Mouse (Mus musculus) stomach, postnatal 0 days (tissue): ENCODE data around the gene Krt20. TPM values are rescaled to one million over a fixed set of nuclear protein-coding genes. Genes with fewer than 3 reads are reported as not detected.

Source experiments
- ATAC-seq: fragments of 200-750 bp; cut with Nextera tagmentation; 2 replicates; pipeline ENCODE4 v1.8.0; 2017; ENCODE audit not compliant: low FRiP score, low TSS enrichment
- DNase-seq: peaks from one replicate; pipeline ENCODE4 v3.0.0-alpha.2; 2016; ENCODE audit warnings: low spot score
- H3K27ac ChIP-seq: fragments of 300-500 bp; sonication (generic); replicated peaks from 2 replicates; pipeline ENCODE4 v1.5.1; 2014; ENCODE audit warnings: mild to moderate bottlenecking, control low read depth
- H3K27me3 ChIP-seq: fragments of 300-500 bp; sonication (generic); 2 replicates; pipeline ENCODE4 v1.6.1; 2014; ENCODE audit warnings: low read length; ENCODE audit not compliant: control insufficient read depth, insufficient read depth
- H3K36me3 ChIP-seq: fragments of 300-500 bp; sonication (generic); 2 replicates; pipeline ENCODE4 v1.6.1; 2014; ENCODE audit warnings: low read length, mixed read lengths; ENCODE audit not compliant: control insufficient read depth, insufficient read depth
- H3K4me1 ChIP-seq: fragments of 300-500 bp; sonication (generic); replicated peaks from 2 replicates; pipeline ENCODE4 v1.6.1; 2014; ENCODE audit warnings: antibody characterized with exemption; ENCODE audit not compliant: control insufficient read depth, insufficient read depth
- H3K4me2 ChIP-seq: fragments of 300-500 bp; sonication (generic); replicated peaks from 2 replicates; pipeline ENCODE4 v1.6.1; 2014; ENCODE audit warnings: low read depth, mild to moderate bottlenecking, control low read depth, moderate library complexity
- H3K4me3 ChIP-seq: fragments of 300-500 bp; sonication (generic); 2 replicates; pipeline ENCODE4 v1.5.1; 2014; ENCODE audit warnings: low read depth, low read length, control low read depth
- H3K9ac ChIP-seq: fragments of 300-500 bp; sonication (generic); 2 replicates; pipeline ENCODE4 v1.6.1; 2014; ENCODE audit warnings: mild to moderate bottlenecking, low read length, control low read depth, mixed read lengths
- H3K9me3 ChIP-seq: fragments of 300-500 bp; sonication (generic); 2 replicates; pipeline ENCODE4 v1.6.1; 2016; ENCODE audit warnings: low read length; ENCODE audit not compliant: control insufficient read depth
- CTCF ChIP-seq: IDR thresholded peaks from 2 replicates; pipeline ENCODE4 v1.5.1; 2016; ENCODE audit warnings: antibody characterized with exemption, low read depth, mild to moderate bottlenecking, moderate library complexity
- EP300 ChIP-seq: optimal IDR thresholded peaks from 2 replicates; pipeline ENCODE3; 2016; ENCODE audit warnings: antibody characterized with exemption
- WGBS: fragments of 180-500 bp; shearing (Covaris S2); extraction: QIAGEN DNeasy Blood & Tissue Kit; methylation state at CpG from one replicate; pipeline ENCODE4 v1.1.7; 2014; 5-methylcytosine and 5-hydroxymethylcytosine counted together
- polyA plus RNA-seq: library from polyadenylated mRNA; unstranded; fragments of >200 nt; fragmentation: Nextera tagmentation; extraction: Ambion mirVana; gene quantifications from 2 replicates; pipeline ENCODE4 v1.2.1, GENCODE M21; 2015

Krt20 gene
- polyA plus RNA-seq, 1 experiment from 2014 or later = 110 TPM

- Histone ChIP-seq H3K9me3 (no peaks in the 10 kb centered on the region), H3K4me1 (no peaks in the 10 kb centered on the region), H3K27ac (no peak overlapping the region), H3K4me3 (no peak overlapping the region), H3K27me3 (no peaks in the 10 kb centered on the region), H3K9ac (no peak overlapping the region), H3K4me2 (no peak overlapping the region), H3K36me3 (no peaks in the 10 kb centered on the region)
- ATAC-seq (no peak), DNase-seq (no peak)
- TF ChIP-seq CTCF (no peak), EP300 (no peak)
- 53% methylated on average over 3 of the region's 3 CpGs for WGBS
Observed at GRCm38 (mm10) chr11:99396034-99396433, 41.9 kb downstream of the Krt20 start.

DNA sequence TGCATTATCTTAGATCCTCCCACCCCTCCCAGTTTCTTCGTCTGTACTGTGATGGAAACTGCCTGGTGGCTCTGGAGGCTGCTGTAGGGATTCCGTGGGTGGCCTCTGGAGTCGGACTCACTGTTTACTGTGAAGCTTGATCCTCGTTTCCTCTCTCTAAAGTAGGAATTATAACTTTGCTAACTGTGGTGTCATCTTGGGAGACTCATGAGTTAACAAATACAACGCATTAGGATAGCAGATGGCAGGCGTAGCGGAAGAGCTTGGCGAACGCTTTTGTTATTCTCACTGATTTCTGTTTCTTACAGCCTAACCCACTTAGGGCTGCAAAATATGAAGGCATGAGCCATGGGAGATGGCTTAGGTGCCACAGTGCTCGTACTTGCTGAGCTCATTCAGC lies 45.5 kb downstream of the Krt20 start:
- DNase-seq = no peak
- no peaks in the 10 kb centered on the region for H3K9me3 ChIP-seq
- no peaks in the 10 kb centered on the region for H3K4me1 ChIP-seq
- H3K27me3 ChIP-seq = no peaks in the 10 kb centered on the region
- 56% methylated on average over 10 of the region's 10 CpGs for whole genome bisulfite sequencing
- H3K4me2 ChIP-seq = peak overlapping the region; percentile 15; the same call in 1 of the 2 replicates
- no peak overlapping the region; the same call in 1 of the 2 replicates for H3K4me3 ChIP-seq
- H3K36me3 ChIP-seq = no peaks in the 10 kb centered on the region
- no peak for TF ChIP-seq CTCF
- TF ChIP-seq EP300 = no peak
- H3K27ac ChIP-seq = no peak overlapping the region; the same call in 1 of the 2 replicates
- 0 out of 2 replicates have a peak overlapping the region, but pooled peaks have one; percentile 5 for H3K9ac ChIP-seq
- ATAC-seq = no peak

GRCm38 (mm10) chr11:99391375-99391774 lies 46.6 kb downstream of the Krt20 start:
- Histone ChIP-seq H3K27me3 (no peaks in the 10 kb centered on the region), H3K36me3 (no peaks in the 10 kb centered on the region), H3K27ac (0 out of 2 replicates have a peak overlapping the region, but pooled peaks have one; percentile 18), H3K4me1 (no peaks in the 10 kb centered on the region), H3K4me3 (no peak overlapping the region), H3K9me3 (no peaks in the 10 kb centered on the region), H3K9ac (no peak overlapping the region), H3K4me2 (no peak overlapping the region)
- ATAC-seq = no peak
- no peak for DNase-seq
- TF ChIP-seq EP300 (no peak), CTCF (no peak)
- WGBS = 66% methylated on average over 6 of the region's 6 CpGs

DNA sequence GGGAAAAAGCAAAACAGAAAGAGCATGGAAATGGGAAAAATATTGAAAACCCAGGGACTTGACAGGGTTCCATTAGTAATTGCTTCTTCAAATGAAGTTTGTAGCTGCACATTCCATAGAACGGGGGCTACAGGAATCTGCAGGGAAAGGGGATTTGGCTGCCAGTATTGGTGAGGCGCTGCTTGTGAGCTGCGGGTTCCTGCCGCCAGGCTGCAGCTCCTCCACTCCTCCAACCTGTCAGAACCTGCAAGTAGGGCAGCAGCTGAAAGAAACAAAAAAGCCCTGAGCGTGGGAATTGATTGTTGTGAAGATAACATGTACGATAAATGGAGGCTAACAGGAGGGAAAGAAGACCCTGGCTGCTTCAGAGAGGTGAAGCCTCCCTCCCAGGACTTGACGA lies 47.1 kb downstream of the Krt20 start:
- H3K36me3 ChIP-seq = no peaks in the 10 kb centered on the region
- ATAC-seq (no peak), DNase-seq (no peak)
- H3K4me1 ChIP-seq = no peaks in the 10 kb centered on the region
- 44% methylated on average over 7 of the region's 7 CpGs for WGBS
- no peak overlapping the region; the same call in 1 of the 2 replicates for H3K27ac ChIP-seq
- H3K9ac ChIP-seq = no peak overlapping the region
- no peaks in the 10 kb centered on the region for H3K27me3 ChIP-seq
- TF ChIP-seq CTCF (peak; percentile 31; the same call in 1 of the 2 replicates), EP300 (no peak)
- H3K4me3 ChIP-seq = no peak overlapping the region
- no peaks in the 10 kb centered on the region for H3K9me3 ChIP-seq
- no peak overlapping the region for H3K4me2 ChIP-seq

DNA sequence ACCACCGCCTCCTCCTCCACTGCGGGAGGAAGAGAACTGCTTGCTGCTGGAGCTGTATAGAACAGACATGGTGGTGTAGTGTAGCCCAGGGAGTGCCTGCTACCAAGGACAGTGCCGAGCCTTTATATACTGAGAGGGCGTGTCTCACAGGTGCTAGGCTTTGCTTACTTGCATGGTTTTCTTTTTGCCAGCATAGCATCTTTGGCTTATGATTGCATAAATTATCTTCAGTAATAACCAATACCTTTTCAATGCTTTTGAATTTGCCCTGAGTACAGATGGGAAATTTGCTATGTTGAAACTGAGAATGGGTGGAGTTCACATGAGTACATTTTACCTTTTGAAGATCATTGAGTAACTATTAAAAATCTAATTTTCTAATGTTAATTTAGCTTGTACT lies 48.7 kb downstream of the Krt20 start, which contains the start of gene Krt10:
Gene Krt10 (minus strand): TSS at position 101 of the 400 bp plus-strand sequence.
- DNase-seq = no peak
- TF ChIP-seq EP300 (no peak), CTCF (no peak)
- Histone ChIP-seq H3K4me2 (no peak within 1 kb of the TSS), H3K36me3 (no peaks in the 10 kb centered on the region), H3K9me3 (no peaks in the 10 kb centered on the region), H3K27me3 (no peaks in the 10 kb centered on the region), H3K27ac (no peak within 1 kb of the TSS), H3K4me3 (no peak within 1 kb of the TSS), H3K4me1 (no peaks in the 10 kb centered on the region), H3K9ac (no peak within 1 kb of the TSS)
- no peak for ATAC-seq
- WGBS = 72% methylated on average over 4 of the region's 4 CpGs

DNA sequence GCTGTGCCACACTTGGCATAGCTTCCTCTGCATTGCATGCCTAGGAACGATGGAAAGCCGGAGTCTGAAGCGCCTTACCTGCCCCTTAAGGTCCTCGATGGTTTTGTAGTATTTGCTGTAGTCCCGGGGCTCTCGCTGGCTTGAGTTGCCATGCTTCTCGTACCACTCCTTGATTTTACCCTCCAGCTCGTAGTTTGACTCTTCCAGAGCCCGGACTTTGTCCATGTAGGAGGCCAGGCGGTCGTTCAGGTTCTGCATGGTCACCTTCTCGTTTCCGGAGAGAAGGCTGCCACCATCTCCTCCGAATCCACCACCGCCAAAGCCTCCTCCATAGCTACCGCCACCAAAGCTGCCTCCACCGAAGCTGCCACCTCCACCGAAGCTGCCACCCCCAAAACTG lies 49.3 kb downstream of the Krt20 start:
- WGBS = 91% methylated on average over 18 of the region's 18 CpGs
- Histone ChIP-seq H3K9ac (no peak overlapping the region), H3K36me3 (no peaks in the 10 kb centered on the region), H3K4me2 (no peak overlapping the region), H3K4me1 (no peaks in the 10 kb centered on the region), H3K27ac (no peak overlapping the region), H3K9me3 (no peaks in the 10 kb centered on the region), H3K27me3 (no peaks in the 10 kb centered on the region), H3K4me3 (no peak overlapping the region)
- no peak for ATAC-seq
- DNase-seq = no peak
- no peak for TF ChIP-seq CTCF
- TF ChIP-seq EP300 = no peak
